Mouse (Mus musculus) forebrain, embryonic 14.5 days (tissue): ENCODE data around the gene Lrrc29. TPM values are rescaled to one million over a fixed set of nuclear protein-coding genes. Genes with fewer than 3 reads are reported as not detected.

ENCODE experiments used
- ATAC-seq: fragments of 200-750 bp; cut with Nextera tagmentation; 2 replicates; pipeline ENCODE4 v1.8.0; 2017; ENCODE audit warnings: mild to moderate bottlenecking, moderate library complexity
- DNase-seq: peaks from one replicate; pipeline ENCODE4 v3.0.0-alpha.2; 2015; ENCODE audit warnings: low spot score
- H3K27ac ChIP-seq: fragments of 300-500 bp; sonication (generic); 2 replicates; pipeline ENCODE4 v1.5.1; 2014; ENCODE audit warnings: low read depth, mild to moderate bottlenecking, control low read depth, low read length, moderate library complexity
- H3K27me3 ChIP-seq: fragments of 300-500 bp; sonication (generic); replicated peaks from 2 replicates; pipeline ENCODE4 v1.6.1; 2014; ENCODE audit warnings: low read length, control low read depth, mixed read lengths; ENCODE audit not compliant: control insufficient read depth, insufficient read depth
- H3K36me3 ChIP-seq: fragments of 300-500 bp; sonication (generic); 2 replicates; pipeline ENCODE4 v1.6.1; 2014; ENCODE audit warnings: low read length, control low read depth; ENCODE audit not compliant: control insufficient read depth, insufficient read depth
- H3K4me1 ChIP-seq: fragments of 300-500 bp; sonication (generic); 2 replicates; pipeline ENCODE4 v1.6.1; 2014; ENCODE audit warnings: antibody characterized with exemption, low read length, control low read depth; ENCODE audit not compliant: control insufficient read depth, insufficient read depth
- H3K4me2 ChIP-seq: fragments of 300-500 bp; sonication (generic); 2 replicates; pipeline ENCODE4 v1.6.1; 2014; ENCODE audit warnings: mild to moderate bottlenecking, control low read depth, low read length
- H3K4me3 ChIP-seq: fragments of 300-500 bp; sonication (generic); 2 replicates; pipeline ENCODE4 v1.5.1; 2014; ENCODE audit warnings: low read depth, low read length, control low read depth
- H3K9ac ChIP-seq: fragments of 300-500 bp; sonication (generic); 2 replicates; pipeline ENCODE4 v1.6.1; 2014; ENCODE audit warnings: mild to moderate bottlenecking, low read length, control low read depth, moderate library complexity
- H3K9me3 ChIP-seq: fragments of 300-500 bp; sonication (generic); replicated peaks from 2 replicates; pipeline ENCODE4 v1.6.1; 2016; ENCODE audit warnings: low read length, control low read depth, mixed read lengths; ENCODE audit not compliant: control insufficient read depth
- WGBS: fragments of 180-500 bp; shearing (Covaris S2); extraction: QIAGEN DNeasy Blood & Tissue Kit; methylation state at CpG from one replicate; pipeline ENCODE4 v1.1.7; 2014; 5-methylcytosine and 5-hydroxymethylcytosine counted together
- polyA plus RNA-seq: library from polyadenylated mRNA; unstranded; fragments of >200 nt; fragmentation: Nextera tagmentation; extraction: Ambion mirVana; gene quantifications from 2 replicates; pipeline ENCODE4 v1.2.1, GENCODE M21; 2014

The Lrrc29 gene
- 0.67 and 0.93 TPM in 2 replicates for polyA plus RNA-seq

- ATAC-seq = peak; percentile 94
- peak; percentile 98 for DNase-seq
- H3K9ac ChIP-seq = peak within 1 kb of the TSS; percentile 73
- H3K27me3 ChIP-seq = no peaks in the 10 kb centered on the region
- H3K27ac ChIP-seq = peak within 1 kb of the TSS; percentile 70; the same call in 1 of the 2 replicates
- H3K9me3 ChIP-seq = no peaks in the 10 kb centered on the region
- peaks cover 16% of the 10 kb centered on the region for H3K4me1 ChIP-seq
- H3K4me2 ChIP-seq = peak within 1 kb of the TSS; percentile 91
- H3K36me3 ChIP-seq = peaks cover 45% of the 10 kb centered on the region
- peak within 1 kb of the TSS; percentile 67 for H3K4me3 ChIP-seq
- under 1% methylated on average over 36 of the region's 36 CpGs for WGBS
Observed at GRCm38 (mm10) chr8:105326141-105326672, at the start of gene Lrrc29, which contains the start of gene Tmem208. Lrrc29 (minus strand) TSS chr8:105326278. Tmem208 (plus strand) TSS chr8:105326354.

GRCm38 (mm10) chr8:105374513-105374966 lies 48.5 kb upstream of the Lrrc29 start:
- no peaks in the 10 kb centered on the region; the same call in 1 of the 2 replicates for H3K4me1 ChIP-seq
- peak overlapping the region; percentile 37; the same call in 1 of the 2 replicates for H3K9ac ChIP-seq
- H3K27me3 ChIP-seq = no peaks in the 10 kb centered on the region
- H3K27ac ChIP-seq = no peak overlapping the region
- 31% methylated on average over 33 of the region's 33 CpGs for WGBS
- H3K36me3 ChIP-seq = no peaks in the 10 kb centered on the region
- H3K4me3 ChIP-seq = peak overlapping the region; percentile 10; the same call in 1 of the 2 replicates
- peak; percentile 17 for DNase-seq
- H3K4me2 ChIP-seq = peak overlapping the region; percentile 37
- H3K9me3 ChIP-seq = no peaks in the 10 kb centered on the region
- 0 out of 2 replicates have a peak, but pooled peaks have one; percentile 32 for ATAC-seq

GRCm38 (mm10) chr8:105373032-105373431 lies 47.0 kb upstream of the Lrrc29 start, which contains the start of gene Plekhg4:
Plekhg4 (plus strand) TSS chr8:105373274.
- Histone ChIP-seq H3K9me3 (no peaks in the 10 kb centered on the region), H3K4me1 (no peaks in the 10 kb centered on the region; the same call in 1 of the 2 replicates), H3K9ac (no peak within 1 kb of the TSS), H3K36me3 (peaks cover 9% of the 10 kb centered on the region), H3K27ac (no peak within 1 kb of the TSS), H3K4me3 (no peak within 1 kb of the TSS), H3K4me2 (no peak within 1 kb of the TSS), H3K27me3 (no peaks in the 10 kb centered on the region)
- DNase-seq (no peak), ATAC-seq (no peak)
- 66% methylated on average over 2 of the region's 2 CpGs for WGBS

GRCm38 (mm10) chr8:105372473-105372872 lies 46.4 kb upstream of the Lrrc29 start:
- no peak overlapping the region for H3K9ac ChIP-seq
- no peaks in the 10 kb centered on the region for H3K9me3 ChIP-seq
- H3K27ac ChIP-seq = no peak overlapping the region
- 76% methylated on average over 9 of the region's 9 CpGs for WGBS
- H3K4me1 ChIP-seq = no peaks in the 10 kb centered on the region; the same call in 1 of the 2 replicates
- ATAC-seq (no peak), DNase-seq (no peak)
- H3K4me3 ChIP-seq = no peak overlapping the region
- no peak overlapping the region for H3K4me2 ChIP-seq
- H3K27me3 ChIP-seq = no peaks in the 10 kb centered on the region
- H3K36me3 ChIP-seq = peaks cover 9% of the 10 kb centered on the region

- no peak overlapping the region for H3K4me3 ChIP-seq
- H3K9me3 ChIP-seq = no peaks in the 10 kb centered on the region
- no peaks in the 10 kb centered on the region for H3K27me3 ChIP-seq
- H3K36me3 ChIP-seq = peaks cover 38% of the 10 kb centered on the region
- ATAC-seq = no peak
- no peak overlapping the region for H3K9ac ChIP-seq
- 73% methylated on average over 2 of the region's 2 CpGs for WGBS
- no peak overlapping the region for H3K4me2 ChIP-seq
- no peaks in the 10 kb centered on the region for H3K4me1 ChIP-seq
- H3K27ac ChIP-seq = no peak overlapping the region
- peak; percentile 21 for DNase-seq
Observed at GRCm38 (mm10) chr8:105367107-105367506, 41.0 kb upstream of the Lrrc29 start.

GRCm38 (mm10) chr8:105361751-105362702 lies 35.9 kb upstream of the Lrrc29 start:
- Histone ChIP-seq H3K9ac (no peak overlapping the region), H3K4me2 (no peak overlapping the region), H3K36me3 (peaks cover 37% of the 10 kb centered on the region), H3K4me1 (no peaks in the 10 kb centered on the region), H3K9me3 (no peaks in the 10 kb centered on the region), H3K4me3 (no peak overlapping the region), H3K27me3 (no peaks in the 10 kb centered on the region), H3K27ac (no peak overlapping the region)
- ATAC-seq = no peak
- 80% methylated on average over 12 of the region's 12 CpGs for WGBS
- no peak for DNase-seq

GRCm38 (mm10) chr8:105359646-105360045 lies 33.6 kb upstream of the Lrrc29 start:
- Histone ChIP-seq H3K27ac (no peak overlapping the region), H3K4me3 (no peak overlapping the region), H3K4me1 (no peaks in the 10 kb centered on the region), H3K9me3 (no peaks in the 10 kb centered on the region), H3K27me3 (no peaks in the 10 kb centered on the region), H3K36me3 (peaks cover 35% of the 10 kb centered on the region), H3K9ac (no peak overlapping the region), H3K4me2 (no peak overlapping the region)
- DNase-seq (peak; percentile 53), ATAC-seq (no peak)
- WGBS = 55% methylated on average over 4 of the region's 4 CpGs

GRCm38 (mm10) chr8:105359208-105359607 lies 33.1 kb upstream of the Lrrc29 start:
- 80% methylated on average over 15 of the region's 15 CpGs for WGBS
- Histone ChIP-seq H3K9ac (no peak overlapping the region), H3K4me1 (no peaks in the 10 kb centered on the region), H3K27me3 (no peaks in the 10 kb centered on the region), H3K36me3 (peaks cover 31% of the 10 kb centered on the region), H3K4me2 (no peak overlapping the region), H3K4me3 (no peak overlapping the region), H3K9me3 (no peaks in the 10 kb centered on the region), H3K27ac (no peak overlapping the region)
- ATAC-seq = no peak
- no peak for DNase-seq
